18 mouse cellular contexts compared by ENCODE assay signal in genomic region chr10:109226989-109227388, GRCm38 (mm10).
A peak's percentile ranks its signal among the peaks of the same experiment; 100 is the strongest.
DNase-seq lines count a peak whose midpoint lies in the region.
"Had no signal": no experiment of that assay in that cellular context is flagged by ENCODE, and none has a peak within 500 bp of the region (broad histone marks: within the 10 kb centered on the region; RNA-seq: fewer than 3 reads in every experiment).

No protein-coding gene starts in this region.

- intact Hi-C loops in heart, postnatal 10 days (cut with DNase I) = no loop called here

- no peak overlapping the region for H3K4me3 ChIP-seq in midbrain, embryonic 10.5 days
- H3K4me3 ChIP-seq: embryonic facial prominence, embryonic 13.5 days; forebrain, embryonic 13.5 days; gastrocnemius, adult 2 months; heart, adult 2 months; heart, embryonic 15.5 days; hindbrain, embryonic 15.5 days had no signal

- no peaks in the 10 kb centered on the region for H3K9me3 ChIP-seq in midbrain, embryonic 10.5 days (replicated peaks)
- H3K9me3 ChIP-seq: embryonic facial prominence, embryonic 13.5 days; forebrain, embryonic 13.5 days; heart, embryonic 15.5 days; hindbrain, embryonic 15.5 days had no signal

- 87% methylated on average over 3 of the region's 3 CpGs for WGBS in midbrain, embryonic 10.5 days

- no peaks in the 10 kb centered on the region for H3K4me1 ChIP-seq in midbrain, embryonic 10.5 days
- H3K4me1 ChIP-seq: embryonic facial prominence, embryonic 13.5 days; forebrain, embryonic 13.5 days; heart, embryonic 15.5 days; hindbrain, embryonic 15.5 days had no signal

- peak; percentile 53 for DNase-seq in heart, adult 11 months
- no peak for DNase-seq in heart, postnatal 10 days
- peak; percentile 73 for DNase-seq in cerebellum, adult 11-12 months
- DNase-seq in cerebellum, adult 9-10 months = peak; percentile 66
- peak; percentile 64 to 79 for DNase-seq in cerebellum, postnatal 25 days
- no peak for DNase-seq in liver
- DNase-seq in B cell, adult 2 months = no peak
- DNase-seq in midbrain, embryonic 10.5 days (ENCODE audit: low spot score) = no peak
- DNase-seq: adrenal gland, adult 8-10 months; adrenal gland, postnatal 36 days; gastrocnemius, adult 2 months; heart, adult 2 months; heart, postnatal 36 days; kidney, adult 8-10 months had no signal

- H3K27ac ChIP-seq in midbrain, embryonic 10.5 days (replicated peaks) = no peak overlapping the region
- H3K27ac ChIP-seq: embryonic facial prominence, embryonic 13.5 days; forebrain, embryonic 13.5 days; gastrocnemius, adult 2 months; heart, adult 2 months; heart, embryonic 15.5 days; hindbrain, embryonic 15.5 days had no signal

- no peaks in the 10 kb centered on the region for H3K36me3 ChIP-seq in midbrain, embryonic 10.5 days
- H3K36me3 ChIP-seq: embryonic facial prominence, embryonic 13.5 days; heart, embryonic 15.5 days; hindbrain, embryonic 15.5 days had no signal

- no peaks in the 10 kb centered on the region for H3K27me3 ChIP-seq in midbrain, embryonic 10.5 days (ENCODE audit: low read depth, poor library complexity, severe bottlenecking)
- H3K27me3 ChIP-seq: embryonic facial prominence, embryonic 13.5 days; forebrain, embryonic 13.5 days; heart, embryonic 15.5 days; hindbrain, embryonic 15.5 days had no signal

Comparison
In these comparisons a context has a peak if more than half of its experiments do, and no peak if none do; other contexts are left out.
1. DNase-seq: peak in heart, adult 11 months (single experiment), cerebellum, adult 11-12 months (single experiment), cerebellum, adult 9-10 months (single experiment) and cerebellum, postnatal 25 days (2 of 2); none in heart, postnatal 10 days (0 of 2), liver (single experiment), B cell, adult 2 months (0 of 2) and midbrain, embryonic 10.5 days (single experiment).